ENCODE assay signal across 9 mouse cellular contexts in the genomic region with DNA sequence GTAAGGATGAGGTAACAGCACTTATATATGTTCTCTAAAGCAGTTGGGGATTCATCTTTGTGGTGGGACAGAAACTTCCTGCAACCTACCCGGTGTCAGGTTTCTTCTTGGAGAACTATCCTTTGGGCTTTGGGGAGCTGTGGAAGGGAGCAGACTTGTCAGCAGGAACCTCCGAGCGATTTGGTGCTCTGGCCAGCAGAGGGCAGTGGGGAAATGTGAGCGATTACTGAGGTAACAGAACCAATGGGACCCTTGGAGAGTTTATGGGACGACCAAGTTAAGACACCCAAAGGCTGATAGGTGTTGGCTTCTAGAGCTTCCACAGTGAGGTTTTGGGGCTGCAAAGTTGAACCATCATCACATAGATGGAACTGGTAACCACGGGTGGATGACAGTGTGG.
DNase-seq lines count a peak whose midpoint lies in the region; ATAC-seq and TF ChIP-seq lines count a peak whose summit lies in the region.
"Had no signal": no experiment of that assay in that cellular context is flagged by ENCODE, and none has a peak within 500 bp of the region (broad histone marks: within the 10 kb centered on the region; RNA-seq: fewer than 3 reads in every experiment).

No protein-coding gene starts in this region.

- H3K9ac ChIP-seq in liver, embryonic 11.5 days (ENCODE audit: low read depth, low read length), result no peak overlapping the region
- H3K9ac ChIP-seq: embryonic facial prominence, embryonic 13.5 days had no signal

- DNase-seq in liver, result peak; percentile 43
- DNase-seq in liver, embryonic 11.5 days (ENCODE audit: low spot score), result no peak
- DNase-seq in adrenal gland, postnatal 14 days, result peak; percentile 65
- DNase-seq in embryonic facial prominence, embryonic 10.5 days (ENCODE audit: low spot score), result peak; percentile 74
- DNase-seq in kidney, adult 18-20 months, result peak; percentile 52
- DNase-seq in left cerebral cortex, postnatal 25 days (ENCODE audit: low spot score in 2 of 2), result peak; percentile 65 to 67
- DNase-seq in urinary bladder, adult 2 months (ENCODE audit: low spot score), result peak; percentile 23

- H3K36me3 ChIP-seq in liver, embryonic 11.5 days (ENCODE audit: control insufficient read depth, insufficient read depth, low read length), result no peaks in the 10 kb centered on the region
- no peaks in the 10 kb centered on the region for H3K36me3 ChIP-seq in embryonic facial prominence, embryonic 10.5 days (replicated peaks)
- H3K36me3 ChIP-seq: embryonic facial prominence, embryonic 13.5 days had no signal

- H3K9me3 ChIP-seq in liver, embryonic 11.5 days (ENCODE audit: control insufficient read depth, low read length), result no peaks in the 10 kb centered on the region
- no peaks in the 10 kb centered on the region for H3K9me3 ChIP-seq in embryonic facial prominence, embryonic 10.5 days
- H3K9me3 ChIP-seq: embryonic facial prominence, embryonic 13.5 days had no signal

- 16% methylated on average over 6 of the region's 6 CpGs for WGBS in liver, embryonic 11.5 days
- WGBS in embryonic facial prominence, embryonic 10.5 days, result 15% methylated on average over 6 of the region's 6 CpGs
- WGBS in olfactory bulb, adult 2 months, result 26% methylated on average over 6 of the region's 6 CpGs

- H3K4me3 ChIP-seq in liver, embryonic 11.5 days (ENCODE audit: low read depth, low read length), result no peak overlapping the region
- no peak overlapping the region for H3K4me3 ChIP-seq in embryonic facial prominence, embryonic 10.5 days
- H3K4me3 ChIP-seq in olfactory bulb, adult 2 months (ENCODE audit: insufficient read depth, low read depth, low read length), result no peak overlapping the region
- H3K4me3 ChIP-seq: embryonic facial prominence, embryonic 13.5 days had no signal

- TF ChIP-seq POLR2A in olfactory bulb, adult 2 months (IDR thresholded peaks at IDR 0.05; ENCODE audit: insufficient read depth, low read depth, low read length), result no peak

- intact Hi-C loops in left cerebral cortex, postnatal 25 days (cut with DNase I), result loop anchor here (5.0 kb wide), 1 partner anchor 970 kb away; no protein-coding TSS in a partner anchor

- H3K27ac ChIP-seq in liver, embryonic 11.5 days (ENCODE audit: low read depth, low read length), result no peak overlapping the region
- H3K27ac ChIP-seq in embryonic facial prominence, embryonic 10.5 days (replicated peaks), result no peak overlapping the region
- H3K27ac ChIP-seq in olfactory bulb, adult 2 months (ENCODE audit: insufficient read depth, low read depth, low read length), result no peak overlapping the region
- H3K27ac ChIP-seq: embryonic facial prominence, embryonic 13.5 days had no signal

- TF ChIP-seq CTCF in olfactory bulb, adult 2 months (IDR thresholded peaks at IDR 0.05; ENCODE audit: insufficient read depth, low read depth, low read length), result peak; percentile 20; the same call in 1 of the 2 replicates

- no peaks in the 10 kb centered on the region for H3K27me3 ChIP-seq in liver, embryonic 11.5 days (replicated peaks; ENCODE audit: control insufficient read depth, insufficient read depth, low read length)
- H3K27me3 ChIP-seq in embryonic facial prominence, embryonic 10.5 days (replicated peaks; ENCODE audit: low read depth, poor library complexity, severe bottlenecking), result no peaks in the 10 kb centered on the region
- H3K27me3 ChIP-seq: embryonic facial prominence, embryonic 13.5 days had no signal

- ATAC-seq in liver, embryonic 11.5 days (replicated peaks; ENCODE audit: low FRiP score), result no peak

- H3K4me2 ChIP-seq in liver, embryonic 11.5 days, result no peak overlapping the region
- H3K4me2 ChIP-seq: embryonic facial prominence, embryonic 13.5 days had no signal

- no peaks in the 10 kb centered on the region for H3K4me1 ChIP-seq in liver, embryonic 11.5 days (replicated peaks; ENCODE audit: control insufficient read depth, insufficient read depth, low read length)
- no peaks in the 10 kb centered on the region for H3K4me1 ChIP-seq in embryonic facial prominence, embryonic 10.5 days
- H3K4me1 ChIP-seq in olfactory bulb, adult 2 months (ENCODE audit: control insufficient read depth, insufficient read depth, low read length), result no peaks in the 10 kb centered on the region
- H3K4me1 ChIP-seq: embryonic facial prominence, embryonic 13.5 days had no signal
